Mouse (Mus musculus) embryonic fibroblast, embryonic 13.5 days (primary cell): ENCODE results near the gene Dst.

Experiments used
- CTCF ChIP-seq: IDR thresholded peaks from 2 replicates; pipeline ENCODE4 v1.5.1; 2011; ENCODE audit warnings: mild to moderate bottlenecking, control low read depth, low read length, moderate library complexity, borderline replicate concordance; ENCODE audit not compliant: insufficient read depth
- POLR2A ChIP-seq: IDR thresholded peaks from 2 replicates; pipeline ENCODE4 v1.6.1; 2011; ENCODE audit warnings: low read depth, mild to moderate bottlenecking, control low read depth, low read length, moderate library complexity

DNA sequence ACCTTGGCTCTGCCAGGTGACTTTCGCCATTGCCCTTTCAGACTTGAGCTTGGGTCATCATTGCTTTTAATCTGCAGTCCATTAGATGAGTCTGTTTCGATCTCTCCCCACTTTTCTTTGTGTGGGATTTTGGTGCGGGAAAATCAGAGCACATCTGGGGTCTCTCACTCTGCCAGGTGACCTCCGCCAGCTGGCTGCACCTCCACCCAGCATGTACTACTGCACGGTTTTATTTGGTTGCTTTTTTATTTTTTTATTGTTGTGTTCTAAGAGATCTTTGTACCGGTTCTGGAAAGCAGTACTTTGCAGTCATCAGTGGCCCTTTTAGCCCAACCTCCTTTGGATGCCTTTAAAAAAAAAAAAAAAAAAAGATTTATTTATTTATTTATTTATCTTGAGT is 112.6 kb downstream of the Dst start:
- no peak for TF ChIP-seq POLR2A
- no peak for TF ChIP-seq CTCF
